Mouse (Mus musculus): ENCODE measurements around the gene Afg3l1. TPM values are rescaled to one million over a fixed set of nuclear protein-coding genes. Genes with fewer than 3 reads are reported as not detected.
"Not testable (repeated sequence)": the region's sequence is repeated elsewhere in the genome, so short reads cannot be mapped to it uniquely, and the experiment has no call there.

The Afg3l1 gene
- 40.3 and 48.0 TPM in 2 replicates for polyA plus RNA-seq (2015; fragmentation: Nextera tagmentation; extraction: Ambion mirVana)

- H3K4me2 ChIP-seq (ENCODE audit: low read length), result peak within 1 kb of the TSS; percentile 87
- no peak for TF ChIP-seq CTCF (IDR thresholded peaks at IDR 0.05; ENCODE audit: low read depth)
- H3K27me3 ChIP-seq (ENCODE audit: insufficient read depth, low read length), result no peaks in the 10 kb centered on the region
- H3K27ac ChIP-seq, result peak within 1 kb of the TSS; percentile 87
- no peaks in the 10 kb centered on the region for H3K9me3 ChIP-seq (replicated peaks; ENCODE audit: low read length)
- H3K4me1 ChIP-seq (replicated peaks; ENCODE audit: insufficient read depth, low read length), result peaks cover 10% of the 10 kb centered on the region
- under 1% methylated on average over 58 of the region's 58 CpGs for WGBS
- ATAC-seq (replicated peaks; ENCODE audit: low FRiP score, low read depth), result peak; percentile 91
- DNase-seq (ENCODE audit: low spot score), result peak; percentile 92
- H3K36me3 ChIP-seq (ENCODE audit: insufficient read depth, low read length), result 0 out of 2 replicates have a peak, but pooled peaks cover 9% of the 10 kb centered on the region
- peak within 1 kb of the TSS; percentile 76 for H3K4me3 ChIP-seq (replicated peaks; ENCODE audit: low read depth, low read length)
- peak within 1 kb of the TSS; percentile 74 for H3K9ac ChIP-seq (ENCODE audit: low read depth, low read length)
These were observed at the start of gene Afg3l1 for GRCm38 (mm10) chr8:123477737-123478258. TSS of gene Afg3l1 (plus strand) at chr8:123477903.

GRCm38 (mm10) chr8:123428343-123428893 is 49.3 kb upstream of the Afg3l1 start:
- TF ChIP-seq CTCF (IDR thresholded peaks at IDR 0.05; ENCODE audit: low read depth), result no peak
- WGBS, result 96% methylated on average over 28 of the region's 29 CpGs
- Histone ChIP-seq H3K9ac (ENCODE audit: low read depth, low read length) (no peak overlapping the region), H3K9me3 (replicated peaks; ENCODE audit: low read length) (peaks cover 23% of the 10 kb centered on the region), H3K4me1 (replicated peaks; ENCODE audit: insufficient read depth, low read length) (no peaks in the 10 kb centered on the region), H3K36me3 (ENCODE audit: insufficient read depth, low read length) (no peaks in the 10 kb centered on the region), H3K4me3 (replicated peaks; ENCODE audit: low read depth, low read length) (no peak overlapping the region), H3K4me2 (ENCODE audit: low read length) (no peak overlapping the region), H3K27me3 (ENCODE audit: insufficient read depth, low read length) (no peaks in the 10 kb centered on the region), H3K27ac (no peak overlapping the region)
- no peak for ATAC-seq (replicated peaks; ENCODE audit: low FRiP score, low read depth)
- DNase-seq (ENCODE audit: low spot score), result no peak

- 95% methylated on average over 23 of the region's 23 CpGs for WGBS
- no peak overlapping the region for H3K4me2 ChIP-seq (ENCODE audit: low read length)
- no peaks in the 10 kb centered on the region for H3K27me3 ChIP-seq (ENCODE audit: insufficient read depth, low read length)
- DNase-seq (ENCODE audit: low spot score) (no peak), ATAC-seq (replicated peaks; ENCODE audit: low FRiP score, low read depth) (no peak)
- H3K4me3 ChIP-seq (replicated peaks; ENCODE audit: low read depth, low read length), result no peak overlapping the region
- H3K4me1 ChIP-seq (replicated peaks; ENCODE audit: insufficient read depth, low read length), result no peaks in the 10 kb centered on the region
- H3K9ac ChIP-seq (ENCODE audit: low read depth, low read length), result no peak overlapping the region
- H3K36me3 ChIP-seq (ENCODE audit: insufficient read depth, low read length), result no peaks in the 10 kb centered on the region
- peaks cover 23% of the 10 kb centered on the region for H3K9me3 ChIP-seq (replicated peaks; ENCODE audit: low read length)
- H3K27ac ChIP-seq, result no peak overlapping the region
- no peak for TF ChIP-seq CTCF (IDR thresholded peaks at IDR 0.05; ENCODE audit: low read depth)
These were observed 48.6 kb upstream of the Afg3l1 start for GRCm38 (mm10) chr8:123428939-123429721.

GRCm38 (mm10) chr8:123429722-123430013 is 48.0 kb upstream of the Afg3l1 start:
- H3K4me1 ChIP-seq (replicated peaks; ENCODE audit: insufficient read depth, low read length); H3K4me2 ChIP-seq (ENCODE audit: low read length); ATAC-seq (replicated peaks; ENCODE audit: low FRiP score, low read depth); H3K36me3 ChIP-seq (ENCODE audit: insufficient read depth, low read length); H3K27ac ChIP-seq; H3K9ac ChIP-seq (ENCODE audit: low read depth, low read length); H3K27me3 ChIP-seq (ENCODE audit: insufficient read depth, low read length); H3K4me3 ChIP-seq (replicated peaks; ENCODE audit: low read depth, low read length); DNase-seq (ENCODE audit: low spot score): not testable (repeated sequence)
- WGBS, result 96% methylated on average over 15 of the region's 15 CpGs
- peaks cover 23% of the 10 kb centered on the region for H3K9me3 ChIP-seq (replicated peaks; ENCODE audit: low read length)

GRCm38 (mm10) chr8:123430936-123431335 is 46.8 kb upstream of the Afg3l1 start:
- H3K4me1 ChIP-seq (replicated peaks; ENCODE audit: insufficient read depth, low read length); DNase-seq (ENCODE audit: low spot score); H3K9ac ChIP-seq (ENCODE audit: low read depth, low read length); ATAC-seq (replicated peaks; ENCODE audit: low FRiP score, low read depth); H3K36me3 ChIP-seq (ENCODE audit: insufficient read depth, low read length); H3K27ac ChIP-seq; H3K4me2 ChIP-seq (ENCODE audit: low read length); H3K4me3 ChIP-seq (replicated peaks; ENCODE audit: low read depth, low read length); H3K27me3 ChIP-seq (ENCODE audit: insufficient read depth, low read length): not testable (repeated sequence)
- 91% methylated on average over 8 of the region's 8 CpGs for WGBS
- H3K9me3 ChIP-seq (replicated peaks; ENCODE audit: low read length), result peaks cover 23% of the 10 kb centered on the region

- no peaks in the 10 kb centered on the region for H3K36me3 ChIP-seq (ENCODE audit: insufficient read depth, low read length)
- ATAC-seq (replicated peaks; ENCODE audit: low FRiP score, low read depth), result no peak
These were observed 45.9 kb upstream of the Afg3l1 start for GRCm38 (mm10) chr8:123431616-123432365.

More at GRCm38 (mm10) chr8:123431616-123432365, 45.9 kb upstream of the Afg3l1 start:
- Histone ChIP-seq H3K27ac (no peak overlapping the region), H3K27me3 (ENCODE audit: insufficient read depth, low read length) (no peaks in the 10 kb centered on the region), H3K9me3 (replicated peaks; ENCODE audit: low read length) (peaks cover 20% of the 10 kb centered on the region), H3K4me1 (replicated peaks; ENCODE audit: insufficient read depth, low read length) (no peaks in the 10 kb centered on the region), H3K4me3 (replicated peaks; ENCODE audit: low read depth, low read length) (no peak overlapping the region), H3K9ac (ENCODE audit: low read depth, low read length) (no peak overlapping the region), H3K4me2 (ENCODE audit: low read length) (no peak overlapping the region)
- TF ChIP-seq CTCF (IDR thresholded peaks at IDR 0.05; ENCODE audit: low read depth), result no peak
- DNase-seq (ENCODE audit: low spot score), result no peak
- 97% methylated on average over 25 of the region's 25 CpGs for WGBS

Data from kidney, postnatal 0 days (tissue).